Mouse (Mus musculus) olfactory bulb, adult 2 months (tissue): ENCODE measurements at regions not wholly inside any gene's neighbourhood (a gene's known extent, or its start where the extent isn't known, plus 50 kb on each side); places are given as distances from the start of the nearest gene placed in this dataset.

Experiments
- CTCF ChIP-seq: fragments of 200-500 bp; IDR thresholded peaks from 2 replicates; pipeline ENCODE4 v1.5.1; 2012; ENCODE audit warnings: low read depth, mild to moderate bottlenecking, low read length, moderate library complexity; ENCODE audit not compliant: insufficient read depth
- POLR2A ChIP-seq: fragments of 200-500 bp; IDR thresholded peaks from 2 replicates; pipeline ENCODE4 v1.6.1; 2012; ENCODE audit warnings: mild to moderate bottlenecking, low read depth, low read length, moderate library complexity; ENCODE audit not compliant: insufficient read depth

DNA sequence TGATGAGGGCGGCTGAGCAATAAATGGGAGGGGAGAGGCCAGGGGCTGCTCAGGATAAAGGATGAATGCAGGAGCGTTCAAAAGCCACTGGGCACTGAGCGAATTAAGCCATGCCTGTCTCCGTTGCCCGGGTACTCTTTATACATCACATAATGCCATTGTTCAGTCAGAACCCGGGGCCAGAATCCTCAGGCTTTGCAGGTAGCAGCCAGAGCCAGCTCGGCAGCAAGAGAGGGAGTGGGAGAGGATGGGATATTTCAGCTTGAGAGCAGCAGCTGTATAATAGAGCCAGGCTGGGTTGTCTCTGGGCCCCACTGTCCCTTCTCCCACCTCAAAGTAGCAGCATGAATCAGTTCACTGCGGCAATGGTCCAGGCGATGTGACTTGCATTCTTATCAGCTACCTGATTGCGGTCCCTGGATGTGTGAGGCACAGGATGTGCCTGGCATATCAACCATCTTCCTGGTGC lies 130.5 kb downstream of the Rps24 start:
- TF ChIP-seq CTCF (no peak), POLR2A (no peak)
